ENCODE assay signal across 30 mouse cellular contexts in genomic region chr14:54352314-54352713, GRCm38 (mm10). TPM values are rescaled to one million over a fixed set of nuclear protein-coding genes. Genes with fewer than 3 reads are reported as not detected.
DNase-seq lines count a peak whose midpoint lies in the region; ATAC-seq and TF ChIP-seq lines count a peak whose summit lies in the region.
"Had no signal": no experiment of that assay in that cellular context is flagged by ENCODE, and none has a peak within 500 bp of the region (broad histone marks: within the 10 kb centered on the region; RNA-seq: fewer than 3 reads in every experiment).

No protein-coding gene starts in this region.

- H3K36me3 ChIP-seq in limb, embryonic 10.5 days, result no peaks in the 10 kb centered on the region
- H3K36me3 ChIP-seq: embryonic facial prominence, embryonic 10.5 days; embryonic facial prominence, embryonic 15.5 days; heart, embryonic 10.5 days; hindbrain, embryonic 13.5 days; midbrain, embryonic 10.5 days; midbrain, embryonic 15.5 days; neural tube, embryonic 12.5 days had no signal

- intact Hi-C loops in left cerebral cortex, adult 2 months (cut with DNase I), result no loop called here

- 93% methylated on average over 8 of the region's 8 CpGs for WGBS in limb, embryonic 10.5 days

- H3K4me1 ChIP-seq in limb, embryonic 10.5 days, result no peaks in the 10 kb centered on the region
- H3K4me1 ChIP-seq: embryonic facial prominence, embryonic 10.5 days; embryonic facial prominence, embryonic 15.5 days; heart, embryonic 10.5 days; hindbrain, embryonic 13.5 days; midbrain, embryonic 10.5 days; midbrain, embryonic 15.5 days; neural tube, embryonic 12.5 days had no signal

- no peak overlapping the region for H3K27ac ChIP-seq in limb, embryonic 10.5 days
- no peak overlapping the region for H3K27ac ChIP-seq in left cerebral cortex, adult 2 months
- H3K27ac ChIP-seq: embryonic facial prominence, embryonic 10.5 days; embryonic facial prominence, embryonic 15.5 days; heart, embryonic 10.5 days; hindbrain, embryonic 13.5 days; kidney, postnatal 0 days; macrophage; midbrain, embryonic 10.5 days; midbrain, embryonic 15.5 days; neural tube, embryonic 12.5 days had no signal

- no peak for ATAC-seq in CD4-positive, CD25-positive, alpha-beta regulatory T cell, adult 4 months
- ATAC-seq: forebrain, embryonic 14.5 days; intestine, embryonic 16.5 days; lung, postnatal 0 days; midbrain, embryonic 15.5 days had no signal

- TF ChIP-seq CTCF in left cerebral cortex, adult 2 months (IDR thresholded peaks at IDR 0.05), result no peak

- H3K27me3 ChIP-seq in limb, embryonic 10.5 days (ENCODE audit: low read depth, poor library complexity, severe bottlenecking), result no peaks in the 10 kb centered on the region
- H3K27me3 ChIP-seq: embryonic facial prominence, embryonic 15.5 days; hindbrain, embryonic 13.5 days; midbrain, embryonic 15.5 days; neural tube, embryonic 12.5 days had no signal

- peak; percentile 23 for DNase-seq in CD4-positive, CD25-positive, alpha-beta regulatory T cell, adult 2 months (ENCODE audit: low read depth, low spot score)
- DNase-seq in A20 (ENCODE audit: low read depth, low spot score) (peak; percentile 79), MN1 (ENCODE audit: low spot score) (peak; percentile 16)
- DNase-seq in limb, embryonic 10.5 days (ENCODE audit: low spot score), result peak; percentile 19
- no peak for DNase-seq in left cerebral cortex, adult 2 months (ENCODE audit: extremely low spot score in 1 of 2, low spot score in 2 of 2)
- no peak for DNase-seq in urinary bladder, postnatal 25 days (ENCODE audit: low spot score)
- DNase-seq in adrenal gland, postnatal 14 days, result no peak
- DNase-seq: adrenal gland, adult 2 months; cerebellum, adult 8-10 months; cerebellum, postnatal 25 days; gastrocnemius, postnatal 14 days; heart, postnatal 4 days; kidney, adult 8-10 months; kidney, postnatal 4 days; liver; lung, adult 18-20 months; thymus, postnatal 4 days had no signal

- 0 out of 2 replicates have a peak, but pooled peaks cover 2% of the 10 kb centered on the region for H3K9me3 ChIP-seq in limb, embryonic 10.5 days (replicated peaks)
- H3K9me3 ChIP-seq: embryonic facial prominence, embryonic 15.5 days; midbrain, embryonic 15.5 days had no signal

- no peak overlapping the region for H3K4me3 ChIP-seq in limb, embryonic 10.5 days
- H3K4me3 ChIP-seq in left cerebral cortex, adult 2 months, result no peak overlapping the region
- H3K4me3 ChIP-seq: embryonic facial prominence, embryonic 10.5 days; embryonic facial prominence, embryonic 15.5 days; heart, embryonic 10.5 days; hindbrain, embryonic 13.5 days; midbrain, embryonic 10.5 days; midbrain, embryonic 15.5 days; neural tube, embryonic 12.5 days had no signal

RNA-seq across cellular contexts. Expression of gene Oxa1l, which starts 8.3 kb away (rescaled TPM):
- 10 to 100 TPM; 77.4 to 80.4 TPM for polyA plus RNA-seq in CD4-positive, CD25-positive, alpha-beta regulatory T cell, adult 4 months (2017; shearing (Covaris generic))
- polyA plus RNA-seq in limb, embryonic 10.5 days (2016; fragmentation: Nextera tagmentation; extraction: Ambion mirVana), result 60.5 and 63.1 TPM in 2 replicates
- 10 to 100 TPM; 49.1 to 51.1 TPM for total RNA-seq in left cerebral cortex, adult 2 months (2021)
- total RNA-seq in adrenal gland, postnatal 14 days (2021), result 126 and 161 TPM in 2 replicates

Comparison
In these comparisons a context has a peak if more than half of its experiments do, and no peak if none do; other contexts are left out.
1. DNase-seq: peak in CD4-positive, CD25-positive, alpha-beta regulatory T cell, adult 2 months (single experiment), A20 (single experiment), MN1 (single experiment) and limb, embryonic 10.5 days (single experiment); none in left cerebral cortex, adult 2 months (0 of 2), urinary bladder, postnatal 25 days (single experiment) and adrenal gland, postnatal 14 days (single experiment).